Mouse (Mus musculus) thymus, adult 2 months (tissue): ENCODE measurements around the gene Ppp1r26.

ENCODE experiments used
- CTCF ChIP-seq: fragments of 200-500 bp; IDR thresholded peaks from 2 replicates; pipeline ENCODE4 v1.5.1; 2012; ENCODE audit warnings: mild to moderate bottlenecking, control low read depth, low read length, moderate library complexity, borderline replicate concordance; ENCODE audit not compliant: control insufficient read depth, poor library complexity, insufficient read depth; ENCODE audit errors: extremely low read depth
- POLR2A ChIP-seq: fragments of 200-500 bp; IDR thresholded peaks from 2 replicates; pipeline ENCODE4 v1.6.1; 2012; ENCODE audit warnings: mild to moderate bottlenecking, low read length, control low read depth, moderate library complexity; ENCODE audit not compliant: control insufficient read depth, poor library complexity, insufficient read depth; ENCODE audit errors: extremely low read depth

- TF ChIP-seq POLR2A (no peak), CTCF (no peak)
Measured at GRCm38 (mm10) chr2:28502987-28503386, 56.4 kb downstream of the Ppp1r26 start.
